Mouse (Mus musculus) spleen, adult 2 months (tissue): ENCODE results near the gene Dennd6b.

ENCODE experiments used
- CTCF ChIP-seq: fragments of 200-500 bp; IDR thresholded peaks from 2 replicates; pipeline ENCODE4 v1.5.1; 2011; ENCODE audit warnings: mild to moderate bottlenecking, inconsistent platforms; ENCODE audit not compliant: insufficient read depth, insufficient read length, insufficient replicate concordance; ENCODE audit errors: extremely low read depth
- POLR2A ChIP-seq: fragments of 200-500 bp; IDR thresholded peaks from 2 replicates; pipeline ENCODE4 v1.6.1; 2011; ENCODE audit warnings: low read depth, low read length, inconsistent platforms

GRCm38 (mm10) chr15:89181561-89182270 lies 14.6 kb downstream of the Dennd6b start:
- TF ChIP-seq POLR2A (no peak), CTCF (no peak)
